Mouse (Mus musculus): Measurements from ENCODE around the gene Adcy5.
A peak's percentile ranks its signal among the peaks of the same experiment; 100 is the strongest.

The Adcy5 gene

GRCm38 (mm10) chr16:35270353-35270934 is 115.8 kb downstream of the Adcy5 start:
- DNase-seq (ENCODE audit: low read depth): peak; percentile 84

GRCm38 (mm10) chr16:35270945-35271344 is 116.3 kb downstream of the Adcy5 start:
- DNase-seq (ENCODE audit: low read depth): no peak

- DNase-seq (ENCODE audit: low read depth): peak; percentile 38
These were observed 116.9 kb downstream of the Adcy5 start for GRCm38 (mm10) chr16:35271572-35271971.

- DNase-seq (ENCODE audit: low read depth): peak; percentile 31
These were observed 117.7 kb downstream of the Adcy5 start for GRCm38 (mm10) chr16:35272417-35272816.

GRCm38 (mm10) chr16:35278166-35278565 is 123.5 kb downstream of the Adcy5 start:
- DNase-seq (ENCODE audit: low read depth): no peak

- DNase-seq (ENCODE audit: low read depth): no peak
These were observed 127.8 kb downstream of the Adcy5 start for GRCm38 (mm10) chr16:35282456-35282855.

- no peak for DNase-seq (ENCODE audit: low read depth)
These were observed 131.1 kb downstream of the Adcy5 start for GRCm38 (mm10) chr16:35285821-35286220.

- no peak for DNase-seq (ENCODE audit: low read depth)
These were observed 132.6 kb downstream of the Adcy5 start for GRCm38 (mm10) chr16:35287244-35287643.

GRCm38 (mm10) chr16:35297786-35298185 is 143.1 kb downstream of the Adcy5 start:
- DNase-seq (ENCODE audit: low read depth): peak; percentile 46

GRCm38 (mm10) chr16:35300156-35300555 is 145.5 kb downstream of the Adcy5 start:
- no peak for DNase-seq (ENCODE audit: low read depth)

GRCm38 (mm10) chr16:35302441-35303280 is 148.0 kb downstream of the Adcy5 start:
- DNase-seq (ENCODE audit: low read depth): peak; percentile 51

- no peak for DNase-seq (ENCODE audit: low read depth)
These were observed 149.0 kb downstream of the Adcy5 start for GRCm38 (mm10) chr16:35303721-35304120.

GRCm38 (mm10) chr16:35304416-35304815 is 149.7 kb downstream of the Adcy5 start:
- no peak for DNase-seq (ENCODE audit: low read depth)

GRCm38 (mm10) chr16:35305226-35305625 is 150.5 kb downstream of the Adcy5 start:
- no peak for DNase-seq (ENCODE audit: low read depth)

GRCm38 (mm10) chr16:35306631-35307030 is 152.0 kb downstream of the Adcy5 start:
- no peak for DNase-seq (ENCODE audit: low read depth)

- no peak for DNase-seq (ENCODE audit: low read depth)
These were observed 152.7 kb downstream of the Adcy5 start for GRCm38 (mm10) chr16:35307331-35307730.

GRCm38 (mm10) chr16:35308016-35308415 is 153.3 kb downstream of the Adcy5 start:
- DNase-seq (ENCODE audit: low read depth): no peak

GRCm38 (mm10) chr16:35308486-35309143 is 153.9 kb downstream of the Adcy5 start:
- DNase-seq (ENCODE audit: low read depth): no peak

GRCm38 (mm10) chr16:35309634-35310033 is 155.0 kb downstream of the Adcy5 start:
- no peak for DNase-seq (ENCODE audit: low read depth)

- no peak for DNase-seq (ENCODE audit: low read depth)
These were observed 156.0 kb downstream of the Adcy5 start for GRCm38 (mm10) chr16:35310551-35311110.

- no peak for DNase-seq (ENCODE audit: low read depth)
These were observed 156.9 kb downstream of the Adcy5 start for GRCm38 (mm10) chr16:35311586-35311985.

- no peak for DNase-seq (ENCODE audit: low read depth)
These were observed 160.8 kb downstream of the Adcy5 start for GRCm38 (mm10) chr16:35315496-35315895.

- no peak for DNase-seq (ENCODE audit: low read depth)
These were observed 162.2 kb downstream of the Adcy5 start for GRCm38 (mm10) chr16:35316856-35317264.
